Mouse (Mus musculus) lung, postnatal 0 days (tissue): ENCODE measurements around the gene Mettl21c. TPM values are rescaled to one million over a fixed set of nuclear protein-coding genes. Genes with fewer than 3 reads are reported as not detected.

Source experiments
- ATAC-seq: fragments of 200-750 bp; cut with Nextera tagmentation; 2 replicates; pipeline ENCODE4 v1.8.0; 2017; ENCODE audit warnings: moderate library complexity
- DNase-seq: peaks from one replicate; pipeline ENCODE4 v3.0.0-alpha.2; 2016; ENCODE audit warnings: low spot score
- H3K27ac ChIP-seq: fragments of 300-500 bp; sonication (generic); 2 replicates; pipeline ENCODE4 v1.5.1; 2014; ENCODE audit warnings: antibody characterized with exemption, mild to moderate bottlenecking, low read length, mixed read lengths
- H3K27me3 ChIP-seq: fragments of 300-500 bp; sonication (generic); replicated peaks from 2 replicates; pipeline ENCODE4 v1.6.1; 2014; ENCODE audit warnings: low read length, mixed read lengths; ENCODE audit not compliant: insufficient read depth
- H3K36me3 ChIP-seq: fragments of 300-500 bp; sonication (generic); 2 replicates; pipeline ENCODE4 v1.6.1; 2014; ENCODE audit warnings: low read length, mixed read lengths; ENCODE audit not compliant: insufficient read depth
- H3K4me1 ChIP-seq: fragments of 300-500 bp; sonication (generic); 2 replicates; pipeline ENCODE4 v1.6.1; 2014; ENCODE audit warnings: antibody characterized with exemption, low read depth, low read length, mixed read lengths; ENCODE audit not compliant: insufficient read depth
- H3K4me2 ChIP-seq: fragments of 300-500 bp; sonication (generic); replicated peaks from 2 replicates; pipeline ENCODE4 v1.6.1; 2014; ENCODE audit warnings: low read depth, mild to moderate bottlenecking, low read length, moderate library complexity, mixed read lengths
- H3K4me3 ChIP-seq: fragments of 300-500 bp; sonication (generic); 2 replicates; pipeline ENCODE4 v1.5.1; 2014; ENCODE audit warnings: low read depth, low read length
- H3K9ac ChIP-seq: fragments of 300-500 bp; sonication (generic); replicated peaks from 2 replicates; pipeline ENCODE4 v1.6.1; 2014; ENCODE audit warnings: low read depth, mild to moderate bottlenecking
- H3K9me3 ChIP-seq: fragments of 300-500 bp; sonication (generic); 2 replicates; pipeline ENCODE4 v1.6.1; 2016; ENCODE audit warnings: low read length, mixed read lengths
- CTCF ChIP-seq: IDR thresholded peaks from 2 replicates; pipeline ENCODE4 v1.5.1; 2016; ENCODE audit warnings: antibody characterized with exemption, mild to moderate bottlenecking
- EP300 ChIP-seq: IDR thresholded peaks from 2 replicates; pipeline ENCODE4 v1.6.1; 2016; ENCODE audit warnings: antibody characterized with exemption, mild to moderate bottlenecking, control low read depth
- WGBS: fragments of 180-500 bp; shearing (Covaris S2); extraction: QIAGEN DNeasy Blood & Tissue Kit; methylation state at CpG from one replicate; pipeline ENCODE4 v1.1.7; 2014; 5-methylcytosine and 5-hydroxymethylcytosine counted together
- polyA plus RNA-seq: library from polyadenylated mRNA; unstranded; fragments of >200 nt; fragmentation: Nextera tagmentation; extraction: Ambion mirVana; gene quantifications from 2 replicates; pipeline ENCODE4 v1.2.1, GENCODE M21; 2015

Mettl21c gene
- polyA plus RNA-seq, 1 experiment from 2014 or later, result 0.38 TPM

GRCm38 (mm10) chr1:44015556-44015955 is 4.3 kb downstream of the Mettl21c start:
- Histone ChIP-seq H3K27me3 (no peaks in the 10 kb centered on the region), H3K4me2 (no peak overlapping the region), H3K4me3 (no peak overlapping the region), H3K4me1 (no peaks in the 10 kb centered on the region), H3K9me3 (no peaks in the 10 kb centered on the region), H3K36me3 (no peaks in the 10 kb centered on the region), H3K9ac (no peak overlapping the region), H3K27ac (no peak overlapping the region)
- no peak for DNase-seq
- WGBS, result 91% methylated on average over 2 of the region's 2 CpGs
- TF ChIP-seq EP300, result no peak
- no peak for TF ChIP-seq CTCF
- no peak for ATAC-seq

- DNase-seq (peak; percentile 17), ATAC-seq (no peak)
- H3K9me3 ChIP-seq, result no peaks in the 10 kb centered on the region
- no peak overlapping the region for H3K4me3 ChIP-seq
- no peak overlapping the region for H3K9ac ChIP-seq
- TF ChIP-seq CTCF, result no peak
- TF ChIP-seq EP300, result no peak
- 73% methylated on average over 2 of the region's 2 CpGs for WGBS
- no peak overlapping the region for H3K4me2 ChIP-seq
- H3K4me1 ChIP-seq, result no peaks in the 10 kb centered on the region
- no peak overlapping the region for H3K27ac ChIP-seq
- H3K36me3 ChIP-seq, result peaks cover 12% of the 10 kb centered on the region
- no peaks in the 10 kb centered on the region for H3K27me3 ChIP-seq
These were observed 15.3 kb downstream of the Mettl21c start for GRCm38 (mm10) chr1:44004513-44004912.

GRCm38 (mm10) chr1:43996914-43997589 is 22.8 kb downstream of the Mettl21c start:
- Histone ChIP-seq H3K4me3 (no peak overlapping the region), H3K9me3 (no peaks in the 10 kb centered on the region), H3K4me1 (no peaks in the 10 kb centered on the region), H3K4me2 (no peak overlapping the region), H3K27ac (no peak overlapping the region), H3K9ac (no peak overlapping the region), H3K36me3 (peaks cover 26% of the 10 kb centered on the region), H3K27me3 (no peaks in the 10 kb centered on the region)
- ATAC-seq (no peak), DNase-seq (no peak)
- WGBS, result 92% methylated on average over 4 of the region's 4 CpGs
- TF ChIP-seq EP300 (no peak), CTCF (no peak)

DNA sequence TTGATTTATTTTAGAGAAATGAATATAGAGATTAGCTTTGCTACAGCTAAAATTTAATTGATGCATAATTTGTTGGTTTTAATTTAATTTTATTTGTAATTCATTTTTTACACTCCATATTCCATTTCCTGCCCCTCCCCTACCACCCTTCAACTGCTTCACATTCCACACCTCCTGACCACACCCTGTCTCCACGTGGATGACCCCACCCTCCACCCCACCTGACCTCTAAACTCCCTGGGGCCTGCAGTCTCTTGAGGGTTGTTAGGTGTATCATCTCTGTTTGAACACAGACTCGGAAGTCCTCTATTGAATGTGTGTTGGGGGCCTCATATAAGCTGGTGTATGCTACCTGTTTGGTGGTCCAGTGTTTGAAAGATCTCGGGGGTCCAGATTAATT is 48.7 kb downstream of the Mettl21c start:
- ATAC-seq (no peak), DNase-seq (peak; percentile 8)
- Histone ChIP-seq H3K27ac (no peak overlapping the region), H3K27me3 (no peaks in the 10 kb centered on the region), H3K4me1 (no peaks in the 10 kb centered on the region), H3K36me3 (0 out of 2 replicates have a peak, but pooled peaks cover 15% of the 10 kb centered on the region), H3K9me3 (no peaks in the 10 kb centered on the region), H3K4me3 (no peak overlapping the region), H3K9ac (no peak overlapping the region), H3K4me2 (no peak overlapping the region)
- no peak for TF ChIP-seq CTCF
- TF ChIP-seq EP300, result no peak
- 63% methylated on average over 3 of the region's 3 CpGs for WGBS

DNA sequence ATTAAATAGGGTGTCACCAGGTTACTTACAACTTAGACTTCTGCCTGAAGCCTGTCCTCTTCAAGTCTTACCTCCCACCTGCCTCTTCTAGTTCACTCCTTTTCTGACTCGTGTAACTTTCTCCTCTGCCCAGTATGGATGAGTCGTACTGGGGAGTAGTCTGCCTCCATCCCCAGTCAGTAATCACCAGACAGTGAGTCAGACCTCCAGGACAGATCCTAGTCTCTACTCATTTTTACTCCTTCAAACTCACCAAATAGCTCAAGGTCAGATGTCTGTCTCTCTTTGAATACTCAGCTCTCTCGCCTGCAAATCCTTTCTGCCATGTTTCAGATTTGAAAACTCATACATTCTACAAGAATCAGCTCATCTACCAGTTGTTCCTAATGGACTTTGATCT is 50.5 kb downstream of the Mettl21c start:
- no peak for DNase-seq
- Histone ChIP-seq H3K36me3 (0 out of 2 replicates have a peak, but pooled peaks cover 12% of the 10 kb centered on the region), H3K27me3 (no peaks in the 10 kb centered on the region), H3K4me3 (no peak overlapping the region), H3K9me3 (no peaks in the 10 kb centered on the region), H3K4me2 (no peak overlapping the region), H3K4me1 (no peaks in the 10 kb centered on the region), H3K9ac (no peak overlapping the region), H3K27ac (no peak overlapping the region)
- TF ChIP-seq EP300 (no peak), CTCF (no peak)
- 85% methylated on average over 3 of the region's 3 CpGs for WGBS
- no peak for ATAC-seq

DNA sequence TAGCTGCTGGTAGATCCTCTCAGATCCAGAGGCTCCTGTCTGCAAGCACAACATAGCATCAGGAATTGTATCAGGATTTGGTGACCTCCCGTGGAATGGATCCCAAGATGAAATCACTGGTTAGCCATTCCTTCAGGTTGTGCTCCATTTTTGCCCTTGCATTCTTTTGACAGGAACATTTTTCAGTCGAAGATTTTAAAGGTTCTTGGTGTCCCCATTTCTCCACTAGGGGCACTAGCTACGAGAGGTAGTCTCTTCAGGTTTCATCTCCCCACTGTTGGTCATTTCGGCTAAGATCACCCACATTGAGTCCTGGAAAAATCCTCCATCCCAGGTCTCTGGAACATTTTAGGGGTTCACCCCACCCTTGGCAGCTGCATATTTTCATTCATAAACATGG is 53.1 kb downstream of the Mettl21c start:
- no peak for DNase-seq

More for the DNA sequence above, 53.1 kb downstream of the Mettl21c start:
- Histone ChIP-seq H3K9ac (no peak overlapping the region), H3K4me1 (no peaks in the 10 kb centered on the region), H3K27me3 (no peaks in the 10 kb centered on the region), H3K36me3 (0 out of 2 replicates have a peak, but pooled peaks cover 3% of the 10 kb centered on the region), H3K4me2 (no peak overlapping the region), H3K4me3 (no peak overlapping the region), H3K27ac (no peak overlapping the region), H3K9me3 (no peaks in the 10 kb centered on the region)
- TF ChIP-seq EP300 (no peak), CTCF (peak; percentile 37)
- WGBS, result 82% methylated on average over 4 of the region's 4 CpGs
- no peak for ATAC-seq
